Mouse (Mus musculus) monocyte, adult 59 days (primary cell): Measurements from ENCODE around the gene Scgb1b7. TPM values are rescaled to one million over a fixed set of nuclear protein-coding genes. Genes with fewer than 3 reads are reported as not detected.

Source experiments
- total RNA-seq, 2 experiments: library from RNA; stranded (reverse); gene quantifications; one replicate each; pipeline ENCODE4 v1.2.4; 2023

The Scgb1b7 gene
- total RNA-seq, result not detected

GRCm38 (mm10) chr7:31712365-31712764 is at the start of gene Scgb1b7:
Scgb1b7 (plus strand) TSS chr7:31712665.

GRCm38 (mm10) chr7:31705657-31706056 is 6.8 kb upstream of the Scgb1b7 start, which contains the start of gene Scgb2b7:
Scgb2b7 (minus strand) TSS chr7:31705757.

Other genes with a start within 250 kb of the Scgb1b7 start
- gene Scgb2b7, start 6.9 kb upstream of the Scgb1b7 start, total RNA-seq, result not detected